Mouse (Mus musculus): ENCODE results near the gene Filip1l. TPM values are rescaled to one million over a fixed set of nuclear protein-coding genes. Genes with fewer than 3 reads are reported as not detected.

Gene Filip1l
- polyA plus RNA-seq, 2 experiments from 2014 or later: 14.2 to 14.9 TPM

DNA sequence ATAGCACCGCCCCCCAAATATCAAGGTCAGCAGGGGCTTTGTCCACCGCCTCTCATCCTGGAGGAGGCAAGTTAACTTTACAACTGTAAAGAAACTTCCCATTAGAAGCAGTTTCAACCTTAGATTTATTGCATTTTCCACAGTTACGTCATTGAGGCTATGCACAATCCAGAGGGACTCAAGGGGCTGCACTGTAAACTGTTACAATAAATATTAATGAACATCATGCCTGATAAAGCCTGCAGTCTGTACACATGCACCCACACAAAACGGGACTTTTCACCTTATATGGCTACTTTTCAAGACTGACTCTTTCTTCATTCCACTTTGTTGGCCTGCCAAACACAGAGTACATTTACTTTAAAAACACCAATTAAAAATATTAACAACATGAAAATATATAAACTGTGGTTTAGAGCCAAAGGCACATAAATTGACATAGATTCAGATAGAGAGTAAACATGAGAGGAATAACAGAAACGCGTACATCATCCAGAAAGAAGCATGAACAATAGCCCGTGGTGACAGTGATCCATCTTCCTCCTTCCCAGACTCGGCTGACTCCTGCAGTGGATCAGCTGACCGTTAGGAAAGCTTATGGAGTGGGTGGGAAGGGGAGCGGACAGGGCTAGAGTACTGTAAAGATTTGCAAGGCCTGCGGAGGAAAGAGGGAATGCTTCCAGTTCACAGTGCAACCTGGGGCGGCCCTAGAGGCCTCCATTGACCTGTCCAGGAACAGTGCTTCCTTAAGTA lies 131.3 kb downstream of the Filip1l start:
- no peak for ATAC-seq

DNA sequence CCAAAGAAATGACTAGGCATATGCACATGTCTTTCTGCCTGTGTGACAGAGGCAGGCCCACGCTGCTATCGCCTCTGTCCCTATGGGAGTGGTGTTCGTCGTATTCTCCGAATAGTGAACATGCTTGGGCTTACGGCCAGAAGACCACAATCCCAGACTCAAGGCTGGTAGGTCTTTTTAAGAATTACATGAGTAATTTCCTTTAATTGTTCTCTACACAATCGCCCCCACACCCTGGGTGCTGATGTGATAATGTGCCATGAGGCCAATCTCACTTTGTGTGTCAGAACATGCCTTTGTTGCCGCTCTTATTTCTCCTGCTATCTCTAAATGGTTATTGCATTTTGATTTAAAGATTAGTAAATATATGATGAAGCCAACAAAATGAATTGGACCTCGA lies 132.4 kb downstream of the Filip1l start:
- no peak for ATAC-seq

DNA sequence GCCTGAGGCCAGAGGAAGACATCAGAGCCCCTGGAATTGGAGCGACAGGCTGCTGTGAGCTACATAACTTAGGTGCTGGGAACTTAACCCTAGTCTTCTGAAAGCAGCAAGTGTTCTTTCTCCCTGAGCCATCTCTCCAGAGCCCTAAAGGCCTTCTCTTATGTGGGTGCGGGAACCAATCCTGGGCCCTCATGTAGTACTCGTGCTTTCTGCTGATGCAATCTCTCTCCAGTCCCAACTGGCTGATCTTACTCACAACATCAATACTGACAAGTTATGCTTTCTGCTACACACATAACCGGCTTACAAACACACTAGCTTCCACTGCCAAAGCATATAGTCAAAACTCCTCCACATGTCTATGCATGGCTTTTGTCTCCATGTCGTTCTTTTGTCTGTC lies 133.4 kb downstream of the Filip1l start:
- ATAC-seq: no peak

DNA sequence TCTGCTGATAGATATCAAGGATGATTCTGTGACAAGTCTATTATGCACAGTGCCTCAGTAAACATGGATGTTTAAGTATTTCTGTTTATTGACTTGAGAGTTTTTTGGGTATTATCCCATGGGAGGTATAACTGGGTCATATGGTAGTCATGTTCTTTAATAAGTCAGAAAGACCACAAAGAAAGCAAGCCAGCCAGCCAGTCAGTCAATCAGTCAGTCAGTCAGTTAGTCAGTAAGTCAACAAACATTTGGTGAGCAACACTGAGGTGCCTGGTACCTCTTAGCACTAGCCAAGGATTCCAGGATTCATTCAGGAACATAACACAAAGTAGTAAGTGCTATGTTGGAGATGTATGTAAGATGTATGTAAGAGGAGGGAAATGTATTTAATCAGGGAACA lies 135.8 kb downstream of the Filip1l start:
- ATAC-seq: no peak

DNA sequence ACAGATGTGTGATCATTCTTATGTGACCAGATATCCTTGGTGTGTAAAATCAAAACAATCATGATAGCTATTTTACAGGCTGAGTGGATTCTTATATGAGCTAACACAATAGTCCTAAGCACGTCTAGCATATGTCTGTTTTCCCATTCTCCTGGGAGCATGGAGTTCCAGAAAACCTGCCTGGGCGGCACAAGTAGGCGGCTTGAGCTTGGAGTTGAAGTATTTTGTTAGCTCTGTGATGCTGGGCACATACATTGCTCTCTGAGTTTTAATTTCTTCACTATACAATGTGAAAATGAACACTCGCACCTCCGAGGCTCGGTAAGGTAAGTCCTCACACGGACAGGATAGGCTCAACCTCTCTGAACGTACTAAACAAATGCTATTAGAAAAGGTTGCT lies 137.8 kb downstream of the Filip1l start:
- no peak for ATAC-seq

DNA sequence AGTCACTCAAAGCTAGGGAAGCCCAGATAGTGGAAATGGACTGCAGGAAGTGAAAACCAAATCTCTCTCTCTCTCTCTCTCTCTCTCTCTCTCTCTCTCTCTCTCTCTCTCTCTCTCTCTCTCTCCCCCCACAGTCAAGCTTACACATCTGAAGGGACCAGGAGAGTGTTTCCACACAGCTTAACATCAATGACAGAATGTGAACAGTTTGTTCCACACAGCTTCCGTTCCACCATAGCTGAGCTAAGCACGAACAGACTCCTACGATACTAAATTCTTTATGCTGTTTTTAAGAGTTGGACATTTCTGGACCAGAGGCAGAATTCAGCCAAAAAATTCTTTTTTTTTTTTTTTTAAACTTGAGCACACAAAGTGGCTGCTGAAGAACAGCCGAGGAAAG lies 139.0 kb downstream of the Filip1l start:
- ATAC-seq: peak; percentile 42

DNA sequence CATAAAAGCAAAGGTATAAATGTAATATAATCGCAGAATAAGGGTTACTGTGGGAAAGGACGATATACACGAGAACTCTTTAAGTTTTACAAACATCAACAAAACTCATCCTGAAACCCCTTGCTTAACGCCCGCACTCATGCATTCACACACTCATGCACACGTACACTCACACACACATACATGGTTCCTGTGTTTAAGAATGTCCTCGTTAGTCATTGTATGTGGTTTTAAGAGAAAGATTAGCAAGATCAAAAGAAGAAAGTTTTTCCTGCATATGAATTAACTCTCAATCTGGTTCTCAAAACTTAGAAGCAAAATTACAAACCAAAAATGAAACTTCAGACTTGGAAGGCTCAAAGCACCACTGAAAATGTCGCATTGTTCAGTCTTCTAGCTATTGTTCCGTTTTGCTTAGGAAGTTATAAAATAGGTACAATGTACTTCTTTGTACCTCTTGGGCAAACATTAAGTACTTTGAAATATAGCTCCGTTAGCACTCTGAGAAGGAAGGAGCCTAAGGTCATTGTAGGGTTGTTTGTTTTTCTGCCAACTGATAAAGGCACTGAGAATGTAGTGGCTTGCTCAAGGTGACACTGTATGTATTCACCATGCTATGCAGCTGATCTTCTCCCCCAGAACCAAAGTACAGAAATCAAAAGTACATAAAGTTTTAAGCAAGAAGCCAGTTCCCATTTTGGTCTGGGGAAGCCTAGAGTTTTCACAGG lies 142.7 kb downstream of the Filip1l start:
- peak; percentile 74 for ATAC-seq

DNA sequence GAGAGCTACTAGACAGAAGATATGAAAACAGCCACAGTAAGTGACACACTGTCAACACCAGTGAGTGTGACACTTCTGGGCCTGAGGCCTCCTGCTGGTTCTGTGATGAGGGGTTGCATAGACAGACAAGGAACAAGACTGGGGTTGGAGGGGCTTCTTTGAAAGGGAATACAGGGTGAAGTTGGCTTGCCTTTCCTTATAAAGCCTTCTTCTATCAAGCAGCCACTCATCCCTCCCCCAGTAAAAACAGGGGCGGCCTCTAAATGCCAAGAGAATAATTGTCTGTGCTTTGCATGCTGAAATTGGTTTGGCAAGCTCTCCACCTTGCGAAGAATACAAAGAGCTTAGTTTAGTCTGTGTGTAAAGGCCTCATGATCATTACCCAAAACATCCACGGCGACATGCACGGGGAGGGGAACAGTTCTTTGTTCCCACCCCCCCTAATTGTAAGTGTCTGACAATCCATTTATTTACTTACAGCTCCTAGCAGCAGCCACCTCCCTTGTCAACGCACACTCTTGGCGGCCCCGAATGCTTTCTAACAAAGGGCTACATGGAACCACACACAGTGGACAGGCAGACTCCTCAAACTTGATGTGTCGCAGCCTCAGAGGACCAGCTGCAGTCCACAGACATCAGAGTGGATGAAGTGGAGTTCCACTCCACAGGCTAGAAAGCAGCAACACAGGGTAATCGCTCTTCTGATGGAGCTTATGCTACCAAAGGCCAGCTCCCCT lies 143.7 kb downstream of the Filip1l start:
- ATAC-seq: no peak

DNA sequence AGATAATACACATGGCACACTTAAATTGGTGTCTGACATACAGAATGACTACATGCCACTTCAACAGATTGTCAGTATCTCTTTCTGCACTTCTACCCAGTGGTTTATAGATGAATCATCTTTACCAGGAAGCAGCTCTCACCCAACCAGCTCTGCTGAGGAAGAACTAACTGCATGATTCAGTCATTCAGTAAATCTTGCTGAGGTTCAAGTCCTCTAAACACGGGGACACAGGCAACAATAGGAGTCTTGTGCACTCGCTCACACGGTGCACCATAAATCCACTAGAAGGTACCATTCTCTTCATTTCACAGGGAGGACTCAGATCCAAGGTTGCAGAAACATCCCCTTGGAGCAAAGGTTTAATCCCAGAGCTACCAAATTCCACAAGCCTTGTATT lies 148.0 kb downstream of the Filip1l start:
- peak; percentile 58 for ATAC-seq

DNA sequence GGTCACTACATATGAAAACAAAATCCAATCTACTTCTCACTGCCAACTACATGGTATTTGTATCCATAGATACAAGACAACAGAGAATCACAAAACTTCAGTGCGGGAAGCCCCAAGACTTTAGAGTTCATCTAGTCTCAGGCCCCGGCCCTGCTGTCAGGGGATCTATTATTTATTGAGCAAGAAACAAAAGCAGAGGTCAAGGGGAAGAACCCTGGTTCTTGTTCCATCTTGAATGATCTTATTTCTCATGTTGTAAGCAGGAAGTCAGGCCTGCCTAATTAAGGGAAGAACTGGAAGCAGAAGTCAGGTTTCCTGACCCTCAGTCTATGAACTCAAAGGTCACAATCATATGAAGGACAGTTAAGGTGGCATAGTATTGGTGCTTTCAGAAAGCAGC lies 149.3 kb downstream of the Filip1l start:
- no peak for ATAC-seq

DNA sequence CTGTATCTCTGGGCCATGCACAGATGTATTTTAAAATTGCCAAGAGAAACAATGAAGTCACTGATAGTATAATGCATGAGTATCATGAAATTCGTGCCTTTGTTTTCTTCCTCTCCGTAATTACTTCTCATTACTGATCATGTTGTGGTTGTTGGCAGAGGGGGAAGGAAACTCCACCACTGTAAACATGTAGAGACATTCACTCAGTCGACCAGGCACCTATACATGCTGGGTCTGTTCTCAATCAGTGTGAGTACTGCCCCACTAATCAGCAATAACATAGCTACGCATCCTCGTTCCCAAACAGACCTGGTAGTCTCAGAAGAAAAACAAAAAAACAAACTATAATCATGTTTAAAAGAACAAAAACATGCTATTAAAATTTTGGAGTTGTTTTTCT lies 149.9 kb downstream of the Filip1l start:
- ATAC-seq: no peak

DNA sequence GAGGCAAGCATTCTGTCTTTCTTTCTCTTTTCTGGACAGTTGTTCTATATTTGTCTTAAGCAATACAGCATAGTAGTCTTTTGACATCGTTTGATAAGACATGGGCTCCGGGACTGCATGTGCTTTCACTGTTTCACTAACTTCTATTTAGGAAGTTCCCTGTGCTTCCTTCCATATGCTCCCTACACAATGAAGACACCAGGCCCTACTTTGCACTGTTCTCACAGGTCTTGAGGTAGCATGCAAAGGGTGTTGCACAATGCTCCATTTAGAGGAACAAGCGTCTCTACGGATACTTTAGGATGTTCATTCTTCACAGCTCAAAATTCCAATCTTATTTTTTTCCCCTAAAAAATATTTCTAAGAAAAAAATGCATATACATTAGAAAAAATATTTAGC lies 151.8 kb downstream of the Filip1l start:
- no peak for ATAC-seq

DNA sequence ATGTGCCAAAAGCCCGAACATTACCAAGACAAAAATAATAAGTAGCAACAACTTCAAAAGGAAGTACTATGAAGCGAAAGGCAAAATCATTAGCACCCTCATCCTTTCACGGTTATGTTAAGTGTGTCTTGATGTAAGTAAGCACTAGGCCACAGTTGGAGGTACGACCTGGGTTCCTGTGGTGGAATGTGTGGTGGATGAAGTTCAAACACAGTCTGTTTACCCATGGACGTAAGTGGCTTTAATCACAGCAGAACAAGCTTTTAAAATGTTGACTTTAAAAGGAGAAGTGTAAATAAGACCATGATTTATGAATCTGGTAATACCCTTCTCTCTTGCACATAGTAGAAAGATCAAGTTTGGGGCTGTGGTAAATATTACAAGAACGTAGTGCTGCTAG lies 153.2 kb downstream of the Filip1l start:
- ATAC-seq: no peak

DNA sequence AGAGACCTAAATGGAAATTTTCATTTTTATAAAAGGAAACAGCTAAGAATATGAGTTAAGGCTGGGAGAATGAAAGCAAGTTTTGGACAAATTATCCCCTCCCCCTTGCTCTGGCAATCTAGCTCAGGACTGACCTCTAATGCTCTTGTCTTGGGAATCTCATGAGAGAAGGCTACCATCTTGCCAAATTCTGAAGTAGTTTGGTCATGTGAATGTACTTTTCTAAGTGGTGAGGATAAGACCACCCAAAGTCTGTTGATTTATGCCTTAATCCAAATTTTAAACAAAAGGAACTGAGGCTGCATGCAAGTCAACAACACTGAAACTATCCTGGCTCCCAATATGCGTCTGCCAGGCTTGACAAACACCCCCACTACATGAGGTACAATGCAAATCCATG lies 155.5 kb downstream of the Filip1l start:
- ATAC-seq: no peak

DNA sequence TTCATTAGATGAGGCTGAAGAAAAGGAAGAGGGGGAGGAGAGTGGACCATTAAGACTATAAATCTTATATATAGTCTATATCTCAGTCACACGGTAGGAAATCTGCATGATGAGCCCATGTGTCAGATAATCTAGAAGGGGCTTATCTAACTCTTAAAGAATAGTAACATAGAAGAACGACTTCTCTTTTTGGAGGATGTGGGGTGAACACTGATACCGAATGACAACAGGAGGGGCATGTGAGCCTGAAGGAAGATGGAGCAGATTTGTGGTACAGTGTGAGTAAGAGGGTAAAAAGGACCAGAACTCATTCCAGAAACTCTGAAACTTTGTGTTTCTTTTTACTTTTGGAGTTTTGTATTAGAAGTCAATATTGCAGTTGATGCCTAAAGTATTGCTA lies 156.2 kb downstream of the Filip1l start:
- ATAC-seq: no peak

DNA sequence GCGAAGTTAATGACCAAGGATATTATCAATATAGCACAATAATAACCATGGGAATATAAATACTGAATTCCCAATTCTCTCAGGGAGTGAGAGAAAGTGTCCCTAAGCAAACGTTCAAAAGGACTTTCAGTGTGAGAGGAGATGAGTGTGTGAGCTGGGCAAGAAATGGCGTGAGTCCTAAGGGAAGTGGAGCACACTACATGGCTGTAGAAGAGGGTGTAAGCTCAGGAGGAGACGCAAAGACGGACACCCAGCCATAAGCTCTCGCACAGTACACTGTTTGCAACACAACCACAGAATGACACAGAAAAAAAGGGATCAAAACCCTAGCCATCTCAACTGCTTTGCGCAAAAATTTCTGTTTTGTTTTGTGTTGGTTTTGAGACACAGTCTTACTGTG lies 160.7 kb downstream of the Filip1l start:
- ATAC-seq: no peak

DNA sequence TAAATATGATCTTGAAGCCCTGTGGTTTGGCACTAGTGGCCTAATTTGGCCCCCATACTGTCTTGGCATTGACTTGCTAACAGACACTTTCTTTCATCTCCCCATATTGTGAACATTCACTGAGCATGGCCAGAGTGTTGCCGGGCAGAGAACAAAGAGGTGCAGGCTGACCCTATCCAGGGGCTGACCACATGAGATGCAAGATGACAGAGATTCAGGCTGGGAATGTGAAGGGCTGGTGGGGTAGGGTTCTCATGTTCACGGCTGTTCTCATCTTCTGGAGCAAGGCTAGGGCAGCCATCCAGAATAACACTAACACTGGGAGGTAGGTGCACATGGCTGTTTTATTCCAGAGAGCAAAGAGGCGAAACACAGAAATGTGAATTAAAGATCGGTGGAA lies 161.5 kb downstream of the Filip1l start:
- ATAC-seq: no peak

DNA sequence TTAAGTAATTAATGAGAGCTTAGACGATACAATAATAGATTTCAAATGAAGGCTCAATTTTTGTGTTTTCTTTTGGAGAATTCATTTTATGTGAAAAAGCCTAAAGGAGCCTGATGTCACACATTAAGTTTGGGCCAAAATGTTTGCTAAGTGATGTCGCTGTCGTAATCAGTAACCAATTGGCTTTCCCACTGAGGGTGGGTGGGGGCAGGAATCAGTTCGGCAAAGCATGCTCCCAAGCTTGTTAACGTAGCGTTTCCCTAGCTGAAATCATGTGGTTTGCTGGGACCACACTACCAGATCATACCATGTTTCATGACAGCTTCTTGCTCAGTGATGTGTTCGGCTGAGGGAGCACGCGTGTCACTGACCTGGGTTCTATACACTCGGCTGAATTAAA lies 162.7 kb downstream of the Filip1l start:
- ATAC-seq: no peak

DNA sequence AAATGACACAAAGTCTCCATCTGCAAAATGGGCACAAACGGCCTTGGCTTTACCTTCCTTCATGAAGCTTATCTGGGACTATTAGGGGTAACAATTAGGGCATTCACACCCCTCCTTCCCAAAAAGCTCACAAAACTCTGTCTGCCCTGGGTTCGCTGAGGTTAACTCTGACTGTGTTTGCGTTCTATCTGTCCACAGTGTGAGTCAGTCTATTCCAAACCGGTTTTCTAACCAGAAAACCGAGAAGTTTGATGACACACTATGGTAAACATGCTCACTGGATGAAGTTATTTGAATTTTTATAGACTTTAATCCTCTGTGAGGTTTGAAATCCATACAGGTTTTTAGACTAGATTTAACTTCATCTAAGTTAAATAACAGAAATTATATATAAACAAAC lies 172.2 kb downstream of the Filip1l start:
- no peak for ATAC-seq

DNA sequence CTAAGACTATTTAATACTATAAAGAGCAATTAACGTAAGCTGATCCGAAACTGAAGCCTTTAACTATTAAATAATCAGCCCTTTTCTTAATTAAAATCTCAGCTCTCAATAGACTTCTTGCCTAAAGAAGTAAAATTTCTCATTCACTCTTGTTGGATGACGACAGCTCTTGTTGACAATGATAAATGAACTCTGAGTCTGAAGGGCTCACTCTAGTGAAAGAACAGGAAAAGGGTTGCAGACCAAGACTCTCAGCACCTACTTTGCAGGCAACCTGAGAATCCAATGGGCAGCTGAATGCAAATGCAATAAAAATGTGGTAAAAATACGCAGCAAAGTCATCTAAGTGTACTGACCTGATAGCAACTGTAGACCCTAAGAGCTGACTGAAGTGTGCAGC lies 172.6 kb downstream of the Filip1l start:
- no peak for ATAC-seq

DNA sequence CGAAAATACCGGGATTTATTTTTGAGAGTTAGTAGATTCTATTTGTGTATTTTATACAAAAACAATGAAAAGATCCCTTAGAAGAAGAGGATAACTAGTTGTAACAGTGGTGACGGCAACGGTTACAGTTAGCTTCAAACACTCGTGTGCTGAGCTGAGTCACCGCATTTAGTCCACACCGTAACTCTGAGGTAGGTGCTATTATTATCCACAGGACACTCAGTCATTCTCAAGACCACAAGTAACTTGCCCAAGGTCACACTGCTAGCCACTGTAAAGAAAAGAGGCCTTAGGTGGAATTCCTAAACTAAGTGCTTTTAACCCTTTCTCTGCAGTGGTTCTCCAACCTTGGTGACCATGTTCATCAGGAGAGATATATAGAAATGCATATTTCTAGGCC lies 174.0 kb downstream of the Filip1l start:
- ATAC-seq: no peak

DNA sequence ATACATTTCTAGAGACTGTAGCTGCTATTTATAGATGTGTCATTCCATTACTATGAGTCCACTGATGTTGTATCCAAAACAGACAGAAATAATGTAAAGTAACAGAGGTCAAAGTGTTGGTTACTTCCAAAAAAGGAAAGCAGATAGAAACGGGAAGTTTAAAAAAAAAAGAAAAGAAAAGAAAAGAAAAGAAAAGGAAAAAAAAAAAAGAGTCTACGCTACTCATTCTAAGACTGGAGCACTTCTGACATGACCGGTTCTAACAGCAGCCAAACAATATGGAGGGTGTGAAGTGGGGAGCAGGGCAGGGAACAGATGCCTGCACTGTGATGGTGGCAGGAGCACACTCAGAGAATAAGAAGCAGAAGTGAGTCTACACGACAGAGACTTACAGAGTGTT lies 175.6 kb downstream of the Filip1l start:
- ATAC-seq: no peak

DNA sequence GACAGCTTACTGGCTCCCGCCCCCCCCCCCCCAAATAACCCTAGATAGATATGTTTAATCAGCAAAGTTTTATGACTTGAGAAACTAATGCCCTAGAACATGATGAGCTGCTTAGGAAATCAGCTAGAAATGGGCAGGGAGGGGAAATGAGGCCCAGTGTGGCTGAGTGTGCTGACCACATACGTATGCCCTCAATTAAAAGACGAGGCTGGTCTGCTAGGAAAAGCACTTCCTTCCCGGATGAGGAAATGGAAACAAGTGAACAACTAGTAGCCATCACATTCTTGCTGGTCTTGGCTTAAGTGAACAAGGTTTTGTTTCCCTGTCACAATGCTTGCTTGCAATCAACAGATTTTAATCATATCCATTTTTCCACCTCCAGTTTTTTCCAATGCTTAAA lies 177.7 kb downstream of the Filip1l start:
- no peak for ATAC-seq

DNA sequence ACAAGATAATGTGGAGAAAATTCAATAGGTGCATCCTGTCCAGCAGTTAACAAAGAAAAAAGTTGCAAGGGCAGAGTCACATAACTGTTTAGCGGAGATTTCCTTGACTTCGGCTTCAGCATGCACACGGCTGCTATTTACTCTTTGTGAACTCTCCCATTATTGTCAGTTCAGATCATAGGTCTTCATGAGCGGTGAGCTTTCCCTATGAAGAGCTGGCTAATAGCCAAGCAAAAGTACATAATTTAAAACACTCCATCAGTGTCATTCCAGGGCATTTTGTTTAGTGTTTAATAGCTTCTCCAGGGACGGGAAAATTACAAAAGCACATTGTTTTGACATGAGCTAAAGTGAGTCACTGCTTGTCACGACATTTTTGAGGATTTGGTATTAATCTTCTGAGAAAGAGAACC lies 179.2 kb downstream of the Filip1l start:
- no peak for ATAC-seq

Data from CD4-positive, CD25-positive, alpha-beta regulatory T cell, adult 4 months (primary cell).